18 mouse cellular contexts compared by ENCODE assay signal in genomic region chr9:45398336-45398735, GRCm38 (mm10). TPM values are rescaled to one million over a fixed set of nuclear protein-coding genes. Genes with fewer than 3 reads are reported as not detected.
DNase-seq lines count a peak whose midpoint lies in the region; ATAC-seq lines count a peak whose summit lies in the region.
"Had no signal": no experiment of that assay in that cellular context is flagged by ENCODE, and none has a peak within 500 bp of the region (broad histone marks: within the 10 kb centered on the region; RNA-seq: fewer than 3 reads in every experiment).

No protein-coding gene starts in this region.

- no peak for DNase-seq in cerebellum, postnatal 4 days (ENCODE audit: low spot score in 2 of 2)
- DNase-seq in ZHBTc4 (ENCODE audit: low read depth, low spot score), result peak; percentile 46
- peak; percentile 66 to 77 for DNase-seq in cerebellum, postnatal 14 days
- DNase-seq in kidney, postnatal 25 days, result peak; percentile 68 to 88
- no peak for DNase-seq in spleen, postnatal 36 days (ENCODE audit: low spot score in 2 of 2)
- no peak for DNase-seq in embryonic facial prominence, embryonic 10.5 days (ENCODE audit: low spot score)
- no peak for DNase-seq in adrenal gland, postnatal 10 days
- DNase-seq: embryo, embryonic 11 days; heart, adult 11 months; liver; lung, embryonic 14.5 days; right cerebral cortex, adult 18-20 months; thymus, adult 18-20 months had no signal

- 64% methylated on average over 1 of the region's 1 CpGs for WGBS in embryonic facial prominence, embryonic 10.5 days

- peaks cover 6% of the 10 kb centered on the region; the same call in 1 of the 2 replicates for H3K4me1 ChIP-seq in embryonic facial prominence, embryonic 10.5 days

- H3K27me3 ChIP-seq in embryonic facial prominence, embryonic 10.5 days (replicated peaks; ENCODE audit: low read depth, poor library complexity, severe bottlenecking), result peaks cover 10% of the 10 kb centered on the region

- H3K9me3 ChIP-seq in embryonic facial prominence, embryonic 10.5 days, result no peaks in the 10 kb centered on the region

- H3K27ac ChIP-seq in embryonic facial prominence, embryonic 10.5 days (replicated peaks), result no peak overlapping the region
- H3K27ac ChIP-seq: hindbrain, postnatal 0 days had no signal

- ATAC-seq in cerebellum, adult (ENCODE audit: insufficient number of reproducible peaks, low FRiP score, low TSS enrichment), result 0 out of 2 replicates have a peak, but pooled peaks have one; percentile 47
- ATAC-seq: hindbrain, postnatal 0 days; Patski had no signal

- no peak overlapping the region for H3K4me3 ChIP-seq in embryonic facial prominence, embryonic 10.5 days

- peaks cover 30% of the 10 kb centered on the region for H3K36me3 ChIP-seq in embryonic facial prominence, embryonic 10.5 days (replicated peaks)

RNA-seq across cellular contexts. Expression of gene Fxyd2, which starts 1.1 kb away (rescaled TPM):
- polyA plus RNA-seq in embryonic facial prominence, embryonic 10.5 days (2016; fragmentation: Nextera tagmentation; extraction: Ambion mirVana), result 0.76 and 1.1 TPM in 2 replicates
- 1 to 10 TPM; 2.3 to 7.3 TPM for total RNA-seq in adrenal gland, postnatal 10 days (2021)
- total RNA-seq: CH12.LX; neutrophil, adult 5-6 weeks had no signal

RNA-seq across cellular contexts. Expression of gene Dscaml1, which starts 28.1 kb away (rescaled TPM):
- polyA plus RNA-seq in embryonic facial prominence, embryonic 10.5 days (2016; fragmentation: Nextera tagmentation; extraction: Ambion mirVana), result 0.50 and 0.67 TPM in 2 replicates
- total RNA-seq in adrenal gland, postnatal 10 days (2021), result 1 to 10 TPM in 1 of 2 experiments, under 1 TPM in 1; 0.33 to 1.1 TPM
- total RNA-seq: CH12.LX; neutrophil, adult 5-6 weeks had no signal

RNA-seq across cellular contexts. Expression of gene Fxyd6, which starts 28.4 kb away (rescaled TPM):
- 128 and 131 TPM in 2 replicates for polyA plus RNA-seq in embryonic facial prominence, embryonic 10.5 days (2016; fragmentation: Nextera tagmentation; extraction: Ambion mirVana)
- total RNA-seq in adrenal gland, postnatal 10 days (2021), result 100 to 1,000 TPM in 1 of 2 experiments, 10 to 100 TPM in 1; 97.7 to 120 TPM
- total RNA-seq: neutrophil, adult 5-6 weeks had no signal

Comparison
In these comparisons a context has a peak if more than half of its experiments do, and no peak if none do; other contexts are left out.
1. DNase-seq: peak in ZHBTc4 (single experiment), cerebellum, postnatal 14 days (2 of 2) and kidney, postnatal 25 days (2 of 2); none in cerebellum, postnatal 4 days (0 of 2), spleen, postnatal 36 days (0 of 2), embryonic facial prominence, embryonic 10.5 days (single experiment) and adrenal gland, postnatal 10 days (single experiment).